8 mouse cellular contexts compared by ENCODE assay signal in the genomic region with DNA sequence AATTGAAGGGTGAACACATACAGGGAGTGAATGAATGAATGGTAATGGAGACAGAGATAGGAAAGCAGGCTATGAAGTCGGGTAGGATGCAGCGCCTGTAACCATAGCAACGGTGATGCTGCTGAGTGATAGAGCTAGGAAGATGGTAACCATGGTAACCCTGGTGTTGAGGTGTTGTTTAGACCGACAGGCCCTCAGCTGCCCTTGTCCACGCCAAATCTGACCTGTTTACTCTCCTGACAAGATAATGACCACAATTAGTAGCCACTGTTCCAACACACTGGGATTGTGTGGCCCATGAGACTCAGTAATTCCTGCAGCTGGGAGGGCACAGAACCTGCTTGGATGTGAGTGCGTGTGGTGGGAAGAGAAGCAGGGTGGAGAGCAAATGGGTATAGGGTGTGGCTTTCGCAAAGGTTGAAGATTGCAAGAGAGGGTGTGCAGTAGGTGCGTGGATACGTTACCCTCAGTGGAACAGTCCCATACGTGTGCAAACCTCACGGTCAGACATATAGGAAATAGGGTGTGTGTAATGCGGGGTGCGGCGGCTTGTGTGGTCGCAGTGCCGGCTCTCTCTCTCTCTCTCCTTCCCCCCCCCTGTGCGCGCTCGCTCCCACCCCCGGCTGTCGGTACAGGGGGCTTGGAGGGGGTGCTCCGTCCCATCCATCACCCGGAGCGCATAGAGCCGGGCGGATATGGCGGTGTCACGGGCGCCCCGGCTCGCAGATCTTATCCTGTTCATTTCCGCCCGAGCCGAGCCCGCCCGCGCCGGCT.
DNase-seq lines count a peak whose midpoint lies in the region; ATAC-seq lines count a peak whose summit lies in the region.

No protein-coding gene starts in this region.

- peaks cover 26% of the 10 kb centered on the region for H3K4me1 ChIP-seq in hindbrain, embryonic 14.5 days (replicated peaks; ENCODE audit: control insufficient read depth, insufficient read depth, low read length)
- peaks cover 38% of the 10 kb centered on the region for H3K4me1 ChIP-seq in neural tube, embryonic 12.5 days

- DNase-seq in thymus, postnatal 4 days: peak; percentile 39
- no peak for DNase-seq in thymus, adult 18-20 months
- DNase-seq in embryo, embryonic 9.5 days (ENCODE audit: extremely low spot score): peak; percentile 53
- peak; percentile 87 for DNase-seq in hindbrain, embryonic 14.5 days (ENCODE audit: low spot score)
- DNase-seq in left cerebral cortex, postnatal 10 days (ENCODE audit: extremely low spot score in 1 of 2, low spot score in 2 of 2): peak; percentile 62 to 88
- DNase-seq in c-Kit-positive CD71-positive TER-119-positive erythroid progenitor cells, embryonic 14.5 days (ENCODE audit: low spot score): no peak

- peaks cover 11% of the 10 kb centered on the region; the same call in 1 of the 2 replicates for H3K27me3 ChIP-seq in hindbrain, embryonic 14.5 days (ENCODE audit: control insufficient read depth, insufficient read depth, low read length)
- peaks cover 48% of the 10 kb centered on the region for H3K27me3 ChIP-seq in neural tube, embryonic 12.5 days (replicated peaks)

- no peaks in the 10 kb centered on the region for H3K36me3 ChIP-seq in hindbrain, embryonic 14.5 days (replicated peaks; ENCODE audit: control insufficient read depth, insufficient read depth)
- no peaks in the 10 kb centered on the region for H3K36me3 ChIP-seq in neural tube, embryonic 12.5 days

- peak overlapping the region; percentile 96 for H3K4me2 ChIP-seq in hindbrain, embryonic 14.5 days (replicated peaks)
- peak overlapping the region; percentile 85 for H3K4me2 ChIP-seq in neural tube, embryonic 12.5 days (replicated peaks)

- intact Hi-C loops in left cerebral cortex, postnatal 10 days (cut with DNase I): loop anchor here (5.0 kb wide), 1 partner anchor 56 kb away; no protein-coding TSS in a partner anchor

- WGBS in hindbrain, embryonic 14.5 days: under 1% methylated on average over 33 of the region's 38 CpGs
- 2% methylated on average over 30 of the region's 38 CpGs for whole genome bisulfite sequencing in neural tube, embryonic 12.5 days

- H3K9ac ChIP-seq in hindbrain, embryonic 14.5 days: peak overlapping the region; percentile 74
- H3K9ac ChIP-seq in neural tube, embryonic 12.5 days: peak overlapping the region; percentile 50

- peak; percentile 84 for ATAC-seq in hindbrain, embryonic 14.5 days (ENCODE audit: low FRiP score)
- ATAC-seq in neural tube, embryonic 12.5 days (ENCODE audit: low FRiP score, low read depth): peak; percentile 81
- ATAC-seq in monocyte, adult 5-6 weeks (replicated peaks; ENCODE audit: insufficient number of reproducible peaks, low FRiP score, low TSS enrichment, poor library complexity, severe bottlenecking): no peak

- H3K4me3 ChIP-seq in hindbrain, embryonic 14.5 days (replicated peaks; ENCODE audit: low read length): peak overlapping the region; percentile 43
- H3K4me3 ChIP-seq in neural tube, embryonic 12.5 days: peak overlapping the region; percentile 42

- no peaks in the 10 kb centered on the region for H3K9me3 ChIP-seq in hindbrain, embryonic 14.5 days (ENCODE audit: control insufficient read depth, low read length)
- H3K9me3 ChIP-seq in neural tube, embryonic 12.5 days: no peaks in the 10 kb centered on the region

- H3K27ac ChIP-seq in hindbrain, embryonic 14.5 days: peak overlapping the region; percentile 96
- H3K27ac ChIP-seq in neural tube, embryonic 12.5 days: peak overlapping the region; percentile 72

Comparison
In these comparisons a context has a peak if more than half of its experiments do, and no peak if none do; other contexts are left out.
1. DNase-seq: peak in thymus, postnatal 4 days (single experiment), embryo, embryonic 9.5 days (single experiment), hindbrain, embryonic 14.5 days (single experiment) and left cerebral cortex, postnatal 10 days (2 of 2); none in thymus, adult 18-20 months (0 of 2) and c-Kit-positive CD71-positive TER-119-positive erythroid progenitor cells, embryonic 14.5 days (single experiment).